Mouse (Mus musculus) gastrocnemius, postnatal 14 days (tissue): ENCODE measurements around the gene Cdk4. TPM values are rescaled to one million over a fixed set of nuclear protein-coding genes. Genes with fewer than 3 reads are reported as not detected.
"Not testable (repeated sequence)": the region's sequence is repeated elsewhere in the genome, so short reads cannot be mapped to it uniquely, and the experiment has no call there.

Experiments
- DNase-seq: peaks from one replicate; pipeline ENCODE4 v3.0.0; 2021; ENCODE audit warnings: mixed read lengths
- intact Hi-C: fragments of 180-260 bp; cut with DNase I; formaldehyde crosslinking; loops from one replicate; pipeline ENCODE4 v1.15.1; 2025; ENCODE audit warnings: low total_unique reads
- total RNA-seq, 2 experiments: library from RNA; stranded (reverse); gene quantifications; 2 replicates each; pipeline ENCODE4 v1.2.3; 2021

Cdk4 gene
- total RNA-seq, 2 experiments from 2014 or later = 62.5 to 84.0 TPM

DNA sequence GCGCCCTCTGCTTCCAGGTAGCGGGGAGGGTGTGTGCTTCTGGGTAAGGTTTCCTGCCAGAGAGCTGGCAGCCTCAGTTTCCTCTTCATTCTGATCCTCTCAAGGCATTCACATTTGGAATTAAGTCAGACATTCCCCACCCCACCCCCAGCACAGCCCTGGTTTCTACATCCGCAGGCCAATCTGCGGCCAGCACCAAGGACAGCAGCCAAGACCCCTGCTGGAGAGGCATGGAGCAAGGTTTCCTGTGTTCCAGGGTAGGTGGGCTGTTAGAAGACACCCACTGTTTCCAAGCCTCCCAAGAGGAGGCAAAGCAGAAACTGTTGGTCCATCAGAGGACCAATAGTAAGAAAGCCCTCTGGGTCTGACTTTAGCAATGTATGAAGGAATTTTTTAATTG lies 8.7 kb upstream of the Cdk4 start:
- no peak for DNase-seq
- intact Hi-C loops = no loop called here

DNA sequence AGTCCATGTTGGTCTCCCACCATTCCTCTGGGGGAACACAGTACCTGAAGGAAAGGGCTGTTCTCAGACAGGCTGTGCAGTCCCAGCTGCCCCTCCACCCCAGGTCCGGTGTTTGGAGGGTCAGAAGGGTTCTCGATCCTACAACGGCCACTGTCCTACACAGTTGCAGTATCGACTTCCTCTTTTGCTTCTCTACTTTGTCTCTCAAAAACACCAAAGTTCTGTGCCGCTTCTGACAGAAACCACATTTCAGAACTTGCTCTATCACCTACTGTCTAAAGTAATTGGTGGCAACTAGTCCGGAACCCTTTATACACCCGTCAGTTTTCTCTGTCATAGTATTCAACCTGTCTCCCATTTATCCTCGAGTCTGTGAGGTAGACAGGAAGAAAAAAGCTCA lies 7.9 kb upstream of the Cdk4 start:
- DNase-seq = no peak
- intact Hi-C loops = no loop called here

DNA sequence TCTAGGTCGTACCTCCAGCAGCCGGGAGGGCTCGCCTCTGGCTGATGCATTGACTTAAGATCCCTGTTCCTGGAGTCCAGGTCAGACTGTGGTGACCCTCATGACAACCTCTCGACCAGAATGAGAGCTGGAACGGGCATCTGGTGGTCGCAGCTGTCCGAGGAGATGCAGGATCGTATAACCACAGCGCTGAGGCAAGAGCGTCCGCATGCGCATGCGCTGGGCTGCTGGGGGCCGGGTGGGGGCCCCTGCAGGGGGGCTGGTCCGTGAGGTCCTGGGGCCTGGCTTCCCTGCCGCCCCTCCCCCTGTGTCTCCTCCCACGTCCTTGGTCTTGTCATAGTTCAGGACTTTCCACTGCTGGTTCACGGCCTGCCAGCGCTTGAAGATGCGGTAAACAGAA lies 6.8 kb upstream of the Cdk4 start:
- intact Hi-C loops = no loop called here
- no peak for DNase-seq

DNA sequence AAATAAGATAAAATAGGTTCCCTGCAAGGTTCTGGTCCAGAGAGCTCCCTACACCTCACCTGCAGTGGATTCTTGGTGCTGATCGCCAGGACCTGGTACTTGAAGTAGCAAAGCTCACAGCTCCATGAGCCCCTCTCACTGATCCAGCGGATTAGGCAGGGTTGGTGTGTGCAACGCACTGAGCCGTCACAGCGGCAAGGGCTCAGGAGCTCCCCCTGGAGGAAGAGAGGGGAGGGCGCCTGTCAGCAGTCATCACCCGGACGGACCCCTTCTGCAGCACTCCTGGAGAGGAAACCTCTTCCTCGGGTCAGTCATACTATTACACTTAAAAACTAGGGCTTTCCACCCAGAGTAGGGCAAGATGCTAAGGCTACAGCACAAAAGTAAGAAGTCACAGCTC lies 5.2 kb upstream of the Cdk4 start:
- DNase-seq = peak; percentile 74
- intact Hi-C loops = no loop called here

DNA sequence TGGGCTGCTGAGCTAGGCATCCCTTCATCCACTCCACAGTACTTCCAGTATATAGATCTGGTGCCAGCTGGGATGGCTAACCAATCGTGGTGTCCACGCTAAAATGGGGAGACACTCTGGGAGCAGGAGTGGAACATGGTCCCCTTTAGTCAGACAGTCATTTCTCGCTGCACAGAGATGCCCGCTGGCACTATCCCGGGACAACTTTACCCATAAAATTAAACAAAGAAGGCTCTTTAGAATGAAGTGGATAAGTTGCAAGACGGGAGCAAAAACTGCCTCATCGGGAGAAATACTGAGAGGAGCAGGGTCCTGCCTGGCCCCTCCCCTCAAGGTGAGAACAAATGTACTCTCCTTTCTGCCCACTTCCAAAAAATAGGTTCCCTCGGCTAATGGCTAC lies 4.6 kb upstream of the Cdk4 start:
- intact Hi-C loops = no loop called here
- DNase-seq = no peak

DNA sequence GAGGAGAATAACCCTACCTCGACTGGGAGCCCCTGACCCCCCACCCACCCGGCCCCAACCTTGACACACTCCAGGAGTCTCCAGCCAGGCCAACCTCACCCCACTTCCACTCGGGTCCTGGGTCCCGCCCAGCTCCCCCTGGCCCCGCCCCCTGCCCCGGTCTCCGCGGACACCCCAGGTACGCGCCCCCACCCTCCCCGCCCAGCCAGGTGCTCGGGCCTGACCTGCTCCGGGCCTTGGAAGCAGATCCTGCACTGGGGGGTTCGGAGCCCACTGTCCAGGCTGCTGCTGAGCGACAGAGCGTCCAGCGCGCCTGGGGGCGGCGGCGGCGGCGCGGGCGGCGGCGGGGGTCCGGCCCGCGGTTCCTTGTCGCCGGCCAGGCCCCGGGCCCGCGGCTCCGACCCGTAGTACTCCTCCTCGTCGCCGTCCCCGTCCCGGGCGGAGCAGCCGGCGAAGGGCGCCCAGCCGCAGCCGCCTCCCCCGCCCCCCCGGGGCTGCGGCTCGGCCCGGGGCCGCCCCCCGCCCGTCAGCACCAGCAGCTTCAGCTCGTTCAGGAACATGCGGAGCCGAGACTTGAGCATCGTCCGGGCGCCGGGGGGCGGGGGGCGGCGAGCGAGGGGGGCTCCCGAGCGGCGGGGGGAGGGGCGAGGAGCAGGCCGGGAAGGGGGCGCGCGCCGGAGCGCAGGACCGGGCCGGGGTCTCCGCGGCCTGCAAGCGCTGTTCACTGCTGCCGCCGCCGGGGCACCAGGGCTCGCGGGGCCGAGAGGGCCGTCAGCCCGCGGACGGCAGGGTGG lies 4.0 kb upstream of the Cdk4 start:
- no peak for DNase-seq
- intact Hi-C loops = no loop called here

DNA sequence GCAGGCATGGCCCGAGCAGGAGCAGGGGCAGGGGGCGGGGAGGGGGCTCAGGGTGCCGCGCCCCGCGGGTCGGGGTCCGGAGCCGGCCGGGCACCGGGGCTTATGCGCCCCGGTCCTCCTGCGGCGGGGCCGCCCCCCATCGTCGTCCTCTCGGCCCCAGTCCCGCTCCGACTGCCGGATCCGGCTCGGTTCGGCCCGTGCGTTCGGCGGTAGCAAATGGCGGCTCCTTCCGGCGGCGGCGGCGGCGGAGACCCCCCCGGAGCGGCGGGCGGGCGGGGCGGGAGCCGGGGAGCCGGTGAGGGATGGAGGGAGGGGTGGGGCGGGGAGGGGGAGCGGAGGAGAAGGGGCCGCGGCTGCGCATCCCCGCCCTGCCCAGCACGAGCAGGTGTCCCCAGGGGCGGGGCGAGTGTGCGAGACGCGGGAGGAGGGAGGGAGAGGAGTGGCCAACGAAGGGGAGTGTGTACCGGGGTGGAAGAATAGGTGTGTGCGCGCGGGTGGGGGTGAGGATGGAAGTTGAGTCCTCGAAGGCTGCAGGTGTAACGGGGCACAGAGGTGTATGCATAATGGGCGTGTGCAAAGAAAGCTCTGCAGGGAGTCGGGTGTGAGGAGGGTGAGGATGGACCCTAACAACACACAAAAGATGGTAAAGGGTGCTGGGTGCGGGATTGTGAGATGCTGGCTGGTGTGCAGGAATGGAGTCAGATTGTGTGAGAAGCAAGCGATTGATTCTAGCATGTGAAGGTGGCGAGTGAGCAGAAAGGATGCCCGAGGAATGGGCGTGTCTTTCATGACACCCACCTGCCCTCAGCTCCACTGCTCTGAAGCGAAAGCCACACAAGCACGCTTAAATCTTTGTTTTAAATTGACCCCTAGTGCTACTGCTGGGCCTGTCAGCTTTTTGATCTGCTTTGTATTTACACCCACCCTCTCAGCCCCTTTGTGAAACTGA lies 3.1 kb upstream of the Cdk4 start, which contains the start of gene March9:
TSS of gene March9 (minus strand) at position 217 of the 949 bp plus-strand sequence.
- DNase-seq = peak; percentile 43

DNA sequence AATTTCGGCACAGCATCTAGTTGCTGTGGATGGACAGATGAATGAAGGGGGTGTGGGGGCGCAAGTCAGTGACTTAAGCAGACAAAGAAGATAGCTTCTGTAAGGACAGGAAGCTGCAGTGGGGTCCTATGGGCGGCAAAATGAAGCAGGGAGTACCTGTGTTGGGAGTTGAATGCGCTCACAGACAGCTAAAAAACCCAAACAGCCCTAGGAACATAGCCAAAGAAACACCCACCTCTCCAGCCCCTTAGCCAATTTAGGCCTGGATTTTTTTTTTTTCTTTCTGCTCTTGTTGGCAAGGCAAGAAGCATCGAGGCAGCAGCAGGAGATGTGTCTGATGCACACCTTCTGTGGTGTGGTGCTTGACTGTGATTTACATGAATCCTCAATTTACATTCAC lies 2.2 kb upstream of the Cdk4 start:
- no peak for DNase-seq
- intact Hi-C loops = no loop called here

More for the DNA sequence above, 3.1 kb upstream of the Cdk4 start, which contains the start of gene March9:
- intact Hi-C loops = no loop called here

DNA sequence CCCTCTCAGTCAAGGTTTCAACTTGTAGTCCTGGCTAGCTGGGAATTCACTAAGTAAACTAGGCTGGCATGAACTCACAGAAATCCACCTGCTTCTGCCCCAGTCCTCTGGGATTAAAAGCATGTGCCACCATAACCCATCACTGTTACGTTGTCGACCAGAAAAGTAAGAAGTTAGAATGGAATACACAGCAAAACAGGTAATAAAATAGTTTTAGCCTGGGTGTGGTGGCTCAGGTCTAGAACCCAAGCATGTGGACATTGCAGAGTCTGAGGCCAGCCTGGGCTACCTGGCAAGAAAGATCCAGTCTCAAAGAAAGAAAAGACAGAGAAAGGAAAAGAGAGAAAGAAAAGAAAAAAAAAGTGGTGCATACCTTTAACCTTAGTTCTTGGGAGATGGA lies 1.8 kb upstream of the Cdk4 start:
- DNase-seq = no peak
- intact Hi-C loops = no loop called here

DNA sequence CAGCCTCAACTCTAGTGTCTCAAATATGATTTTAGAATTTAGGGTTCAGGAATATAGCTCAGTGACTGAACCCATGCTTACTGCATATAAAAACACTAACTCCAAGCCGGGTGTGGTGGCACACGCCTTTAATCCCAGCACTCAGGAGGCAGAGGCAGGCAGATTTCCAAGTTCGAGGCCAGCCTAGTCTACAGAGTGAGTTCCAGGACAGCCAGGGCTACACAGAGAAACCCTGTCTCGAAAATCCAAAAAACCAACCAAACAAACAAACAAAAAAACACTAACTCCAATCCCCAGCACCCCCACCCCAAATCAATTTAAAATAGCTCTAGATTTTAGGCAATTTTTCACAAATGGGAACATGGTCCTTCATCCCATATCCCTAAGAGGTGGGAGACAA lies 1.2 kb upstream of the Cdk4 start:
- intact Hi-C loops = not testable (repeated sequence)

DNA sequence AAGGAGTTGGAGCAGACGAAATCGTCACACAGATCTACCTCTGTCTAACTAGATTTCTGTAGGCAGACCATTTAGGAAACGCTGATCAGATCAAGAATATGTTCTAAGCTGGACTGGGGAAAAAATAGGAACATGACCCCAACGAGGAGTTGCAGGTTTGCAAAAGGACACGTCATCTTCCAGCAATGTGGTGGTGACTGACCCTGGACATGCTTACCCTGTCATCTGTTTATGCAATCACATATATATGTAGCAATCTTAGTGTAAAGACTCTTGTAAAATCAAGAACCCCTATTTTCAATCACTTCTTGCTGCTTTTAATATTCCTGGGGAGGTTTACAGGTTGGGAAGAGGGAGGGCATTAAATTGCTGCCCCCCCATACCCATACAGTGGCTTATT lies 831 bp upstream of the Cdk4 start:
- intact Hi-C loops = no loop called here
- DNase-seq = no peak

More for the DNA sequence above, 1.2 kb upstream of the Cdk4 start:
- not testable (repeated sequence) for DNase-seq

DNA sequence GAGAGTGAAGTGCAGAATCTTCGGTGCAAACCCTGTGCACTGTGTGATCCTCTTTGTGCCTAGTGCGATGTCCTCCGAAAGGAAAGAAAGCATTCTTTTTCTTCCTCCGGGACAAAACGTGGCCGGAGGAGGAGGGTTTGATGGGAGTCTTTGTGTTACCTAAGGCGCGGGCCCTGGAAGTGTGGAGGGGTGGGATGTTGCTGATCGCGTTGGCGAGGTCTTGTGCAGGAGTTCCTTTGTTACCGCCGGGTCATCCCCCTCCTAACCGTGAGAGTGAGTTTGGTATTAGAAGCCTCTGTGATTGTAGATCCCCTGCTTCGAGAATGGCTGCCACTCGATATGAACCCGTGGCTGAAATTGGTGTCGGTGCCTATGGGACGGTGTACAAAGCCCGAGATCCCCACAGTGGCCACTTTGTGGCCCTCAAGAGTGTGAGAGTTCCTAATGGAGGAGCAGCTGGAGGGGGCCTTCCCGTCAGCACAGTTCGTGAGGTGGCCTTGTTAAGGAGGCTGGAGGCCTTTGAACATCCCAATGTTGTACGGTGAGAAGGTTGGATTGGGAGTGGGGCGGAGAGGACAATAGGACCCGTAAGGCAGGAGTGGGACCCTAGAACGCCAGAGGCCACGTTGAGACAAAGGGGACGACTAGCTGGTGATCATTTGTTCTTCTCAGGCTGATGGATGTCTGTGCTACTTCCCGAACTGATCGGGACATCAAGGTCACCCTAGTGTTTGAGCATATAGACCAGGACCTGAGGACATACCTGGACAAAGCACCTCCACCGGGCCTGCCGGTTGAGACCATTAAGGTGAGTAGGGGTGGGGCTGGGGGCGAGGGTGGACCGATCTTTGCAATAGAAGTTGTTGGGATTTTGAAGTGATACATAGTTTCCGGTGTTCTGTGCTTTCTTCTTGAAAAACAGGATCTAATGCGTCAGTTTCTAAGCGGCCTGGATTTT lies 858 bp downstream of the Cdk4 start:
- no peak for DNase-seq
- intact Hi-C loops = no loop called here

DNA sequence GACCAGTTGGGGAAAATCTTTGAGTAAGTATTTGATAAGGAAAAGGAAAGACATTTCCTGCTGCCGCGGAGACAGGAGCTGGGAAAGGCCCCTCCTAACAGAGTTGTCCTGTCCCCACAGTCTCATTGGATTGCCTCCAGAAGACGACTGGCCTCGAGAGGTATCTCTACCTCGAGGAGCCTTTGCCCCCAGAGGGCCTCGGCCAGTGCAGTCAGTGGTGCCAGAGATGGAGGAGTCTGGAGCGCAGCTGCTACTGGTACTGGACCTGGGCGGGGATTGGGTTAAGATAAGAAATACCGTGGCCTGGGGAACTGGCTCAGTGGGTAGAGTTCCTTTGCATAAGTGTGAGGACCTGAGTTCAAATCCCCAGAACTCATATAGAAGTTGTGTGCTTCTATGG lies 2.6 kb downstream of the Cdk4 start:
- no peak for DNase-seq
- intact Hi-C loops = no loop called here

DNA sequence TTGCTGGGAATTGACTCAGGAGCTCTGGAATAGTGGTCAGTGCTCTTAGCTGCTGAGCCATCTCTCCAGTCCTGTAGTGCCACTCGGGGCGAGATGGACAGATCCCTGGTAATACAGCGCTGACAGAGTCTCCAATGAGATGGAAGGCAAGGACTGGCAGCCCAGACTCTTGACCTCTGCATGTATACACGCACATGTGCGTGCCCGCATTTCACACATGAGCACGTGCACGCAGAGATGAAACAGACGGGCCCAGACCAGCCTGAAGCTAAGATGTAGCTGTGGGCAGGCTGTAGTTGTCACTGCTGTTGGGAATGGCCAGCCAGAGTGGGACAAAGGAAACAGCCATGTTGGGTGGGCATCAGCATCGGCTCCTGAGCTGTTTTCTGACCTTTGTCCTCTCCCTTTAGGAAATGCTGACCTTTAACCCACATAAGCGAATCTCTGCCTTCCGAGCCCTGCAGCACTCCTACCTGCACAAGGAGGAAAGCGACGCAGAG lies 3.2 kb downstream of the Cdk4 start:
- intact Hi-C loops = no loop called here
- DNase-seq = no peak

DNA sequence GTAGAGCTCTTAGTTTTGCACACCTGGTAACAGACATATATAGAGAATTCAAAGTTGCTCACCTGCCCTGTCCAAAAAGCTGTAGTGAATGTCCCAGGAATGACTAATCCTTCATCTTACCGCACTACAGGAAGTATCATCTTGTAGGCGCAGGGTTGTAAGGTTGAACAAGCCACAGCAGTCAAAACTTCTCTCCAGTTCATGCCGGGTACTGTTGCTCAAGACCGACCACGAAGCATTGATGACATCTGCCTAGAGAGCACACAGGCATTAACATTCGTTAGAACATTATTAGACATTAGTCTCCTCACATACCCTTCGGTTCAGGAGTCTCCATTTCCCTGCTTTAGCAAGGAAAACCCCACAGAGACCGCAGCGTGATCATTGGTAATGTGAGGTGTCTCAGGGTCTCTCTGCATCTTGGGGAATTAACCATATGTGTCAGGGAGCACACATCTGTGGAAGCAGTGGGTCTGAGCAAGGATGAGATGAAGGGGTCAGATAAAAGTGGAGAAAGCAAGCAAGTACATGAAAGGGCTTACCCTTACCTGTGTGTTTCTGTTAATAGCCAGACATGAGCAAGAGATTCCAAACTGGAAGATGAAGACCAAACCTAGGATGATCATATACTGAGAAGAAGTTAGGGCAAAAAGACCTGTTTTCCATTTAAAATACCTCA lies 5.2 kb downstream of the Cdk4 start:
- no peak for DNase-seq
- intact Hi-C loops = no loop called here

DNA sequence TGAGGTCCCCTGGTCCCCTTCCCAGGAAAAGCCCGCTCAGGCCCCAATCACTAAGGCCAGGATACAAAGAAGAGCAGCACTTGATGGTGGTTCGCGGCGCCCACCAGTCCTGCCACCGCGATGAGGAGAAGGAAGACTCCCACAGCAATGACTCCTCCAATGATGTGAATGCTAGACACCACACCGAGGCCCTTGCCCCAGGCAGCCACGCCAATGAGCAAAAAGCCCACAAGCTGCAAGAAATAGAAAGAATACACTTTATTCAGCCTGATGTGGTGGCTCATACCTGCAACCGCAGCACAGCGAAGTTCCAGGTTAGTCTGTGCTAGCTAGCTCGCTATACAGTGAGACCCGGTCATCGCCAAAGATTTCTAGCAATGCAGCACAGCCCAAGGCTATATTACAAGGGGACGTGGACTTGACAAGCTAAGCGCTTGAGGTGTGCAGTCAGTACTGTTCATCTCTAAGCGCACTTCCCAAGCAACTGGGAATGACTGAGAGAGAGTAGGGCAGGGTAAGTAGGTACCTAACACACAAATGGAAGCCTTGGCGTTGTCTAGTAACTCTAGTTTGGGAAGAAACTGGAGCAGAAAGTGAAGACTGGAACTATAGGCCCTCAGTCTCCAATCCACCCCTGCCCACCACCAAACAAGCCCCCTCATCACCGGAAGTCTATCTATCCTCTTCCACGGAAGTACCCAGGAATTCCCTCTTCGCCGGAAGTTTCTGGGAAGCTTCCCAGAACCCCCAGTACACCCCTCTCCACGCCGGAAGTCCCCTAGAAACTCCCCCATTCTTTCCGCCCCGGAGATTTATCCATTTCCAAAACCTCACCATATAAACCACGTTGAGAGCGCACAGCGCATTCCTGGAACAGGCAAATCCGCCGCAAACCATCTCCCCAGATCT lies 6.2 kb downstream of the Cdk4 start:
- no peak for DNase-seq
- intact Hi-C loops = no loop called here

DNA sequence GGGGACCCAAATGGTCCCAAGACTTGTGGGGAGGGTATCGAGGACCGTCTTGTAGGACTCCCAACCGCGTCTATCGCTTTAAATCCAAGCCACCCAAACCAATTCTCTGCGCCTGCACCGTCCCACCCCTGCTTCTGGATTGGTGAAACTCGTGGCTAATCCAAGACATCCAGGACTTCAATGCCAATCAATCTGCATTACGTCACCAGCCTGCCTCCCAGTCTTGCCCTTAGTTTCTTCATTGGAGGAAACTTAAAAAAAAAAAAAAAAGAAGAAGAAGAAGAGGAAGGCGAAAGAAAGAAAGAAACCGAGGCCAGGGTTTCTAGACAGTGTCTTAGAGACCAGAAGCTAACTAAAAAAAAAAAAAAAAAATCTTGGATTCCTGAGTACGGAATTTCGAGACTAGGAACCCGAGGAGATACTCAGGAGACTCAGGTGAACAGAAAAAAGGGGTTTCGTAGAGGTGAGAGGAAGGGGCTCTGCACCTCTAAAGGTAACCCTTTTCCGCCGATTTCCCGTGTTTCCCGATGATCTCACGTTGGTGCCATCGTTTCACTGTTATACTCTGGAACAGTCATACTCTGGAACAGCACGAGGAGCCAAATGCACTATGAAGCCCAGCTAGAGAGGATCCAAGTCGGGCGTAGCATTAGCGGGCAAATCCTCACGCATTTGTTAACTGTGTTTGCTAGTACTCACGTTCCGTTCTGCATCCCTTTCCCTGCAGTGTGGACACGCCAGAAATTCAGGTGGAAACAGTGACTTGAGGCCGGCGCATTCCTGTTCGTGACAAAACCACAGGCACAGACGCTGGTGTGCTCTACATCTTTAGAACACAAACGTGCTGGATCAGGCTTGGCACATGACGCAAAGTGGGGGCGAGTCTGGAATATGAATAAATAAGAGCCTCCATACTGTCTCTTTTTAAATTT lies 7.1 kb downstream of the Cdk4 start, which contains the start of gene Tspan31:
TSS of gene Tspan31 (minus strand) at position 75 of the 932 bp plus-strand sequence.
- intact Hi-C loops = no loop called here
- DNase-seq = peak; percentile 89
